Mouse (Mus musculus): ENCODE results near the gene Gm44965. TPM values are rescaled to one million over a fixed set of nuclear protein-coding genes. Genes with fewer than 3 reads are reported as not detected.

The Gm44965 gene
- total RNA-seq, 2 experiments from 2014 or later: 2.0 TPM; not detected in 1

GRCm38 (mm10) chr6:48578736-48579135 lies 15.0 kb upstream of the Gm44965 start:
- no peak for DNase-seq (ENCODE audit: low spot score in 2 of 2)

GRCm38 (mm10) chr6:48579215-48579648 lies 14.5 kb upstream of the Gm44965 start:
- no peak for DNase-seq (ENCODE audit: low spot score in 2 of 2)

- no peak for DNase-seq (ENCODE audit: low spot score in 2 of 2)
Observed at GRCm38 (mm10) chr6:48581257-48581656, 12.5 kb upstream of the Gm44965 start.

GRCm38 (mm10) chr6:48582037-48582436 lies 11.7 kb upstream of the Gm44965 start:
- no peak for DNase-seq (ENCODE audit: low spot score in 2 of 2)

- DNase-seq (ENCODE audit: low spot score in 2 of 2): no peak
Observed at GRCm38 (mm10) chr6:48589194-48589750, 4.5 kb upstream of the Gm44965 start, which contains the start of gene Gm45021. Gene Gm45021 (plus strand): TSS chr6:48589610.

- no peak for DNase-seq (ENCODE audit: low spot score in 2 of 2)
Observed at GRCm38 (mm10) chr6:48591221-48591845, 2.4 kb upstream of the Gm44965 start.

- DNase-seq (ENCODE audit: low spot score in 2 of 2): no peak
Observed at GRCm38 (mm10) chr6:48591871-48592270, 1.9 kb upstream of the Gm44965 start.

GRCm38 (mm10) chr6:48594043-48594738 lies 450 bp downstream of the Gm44965 start:
- DNase-seq (ENCODE audit: low spot score in 2 of 2): no peak

- no peak for DNase-seq (ENCODE audit: low spot score in 2 of 2)
Observed at GRCm38 (mm10) chr6:48595278-48595677, 1.5 kb downstream of the Gm44965 start.

- no peak for DNase-seq (ENCODE audit: low spot score in 2 of 2)
Observed at GRCm38 (mm10) chr6:48596545-48597232, 2.9 kb downstream of the Gm44965 start.

- no peak for DNase-seq (ENCODE audit: low spot score in 2 of 2)
Observed at GRCm38 (mm10) chr6:48597233-48597625, 3.5 kb downstream of the Gm44965 start.

- no peak for DNase-seq (ENCODE audit: low spot score in 2 of 2)
Observed at GRCm38 (mm10) chr6:48600594-48600993, 6.9 kb downstream of the Gm44965 start.

- DNase-seq (ENCODE audit: low spot score in 2 of 2): peak; percentile 94 to 96
Observed at GRCm38 (mm10) chr6:48601271-48602079, 7.7 kb downstream of the Gm44965 start, which contains the start of gene Zfp775. Gene Zfp775 (plus strand): TSS chr6:48602063.

- DNase-seq (ENCODE audit: low spot score in 2 of 2): no peak
Observed at GRCm38 (mm10) chr6:48602080-48602741, 8.5 kb downstream of the Gm44965 start.

- no peak for DNase-seq (ENCODE audit: low spot score in 2 of 2)
Observed at GRCm38 (mm10) chr6:48608124-48608523, 14.4 kb downstream of the Gm44965 start.

- DNase-seq (ENCODE audit: low spot score in 2 of 2): no peak
Observed at GRCm38 (mm10) chr6:48609512-48609911, 15.8 kb downstream of the Gm44965 start.

GRCm38 (mm10) chr6:48610657-48611056 lies 16.9 kb downstream of the Gm44965 start:
- DNase-seq (ENCODE audit: low spot score in 2 of 2): no peak

GRCm38 (mm10) chr6:48613464-48613863 lies 19.7 kb downstream of the Gm44965 start:
- DNase-seq (ENCODE audit: low spot score in 2 of 2): no peak

- no peak for DNase-seq (ENCODE audit: low spot score in 2 of 2)
Observed at GRCm38 (mm10) chr6:48614756-48615155, 21.0 kb downstream of the Gm44965 start.

GRCm38 (mm10) chr6:48620031-48620430 lies 26.3 kb downstream of the Gm44965 start:
- DNase-seq (ENCODE audit: low spot score in 2 of 2): no peak
